Mouse (Mus musculus) MEL (cell line): ENCODE measurements around the gene Dnase1l2. TPM values are rescaled to one million over a fixed set of nuclear protein-coding genes. Genes with fewer than 3 reads are reported as not detected.

ENCODE experiments used
- DNase-seq: peaks from one replicate; pipeline ENCODE4 v3.0.0; 2011; ENCODE audit warnings: low read depth, low spot score
- H3K27ac ChIP-seq: 2 replicates; pipeline ENCODE4 v1.5.1; 2012; ENCODE audit warnings: low read depth, mild to moderate bottlenecking, control low read depth, low read length, moderate library complexity; ENCODE audit not compliant: control insufficient read depth
- H3K27me3 ChIP-seq, 2 experiments: fragments of 150-350 bp in 1 of 2; sonication (generic) in 1 of 2; 2 replicates each; pipeline ENCODE4 v1.6.1; 2012; ENCODE audit warnings: low read length in 2 of 2, mild to moderate bottlenecking in 2 of 2, improper control_type of control experiment in 1 of 2, moderate library complexity in 1 of 2; ENCODE audit not compliant: insufficient read depth in 2 of 2, control insufficient read depth in 1 of 2
- H3K36me3 ChIP-seq, 2 experiments: 2 replicates each; pipeline ENCODE4 v1.6.1; 2012 to 2014; ENCODE audit warnings: low read length in 2 of 2, improper control_type of control experiment in 1 of 2, inconsistent platforms in 1 of 2, mild to moderate bottlenecking in 1 of 2; ENCODE audit not compliant: insufficient read depth in 2 of 2, control insufficient read depth in 1 of 2
- H3K4me1 ChIP-seq, 2 experiments: fragments of 150-350 bp in 1 of 2; sonication (generic) in 1 of 2; 2 replicates each; pipeline ENCODE4 v1.6.1; 2012; ENCODE audit warnings: low read length in 2 of 2, improper control_type of control experiment in 1 of 2, mild to moderate bottlenecking in 1 of 2; ENCODE audit not compliant: insufficient read depth in 2 of 2, control insufficient read depth in 1 of 2
- H3K4me3 ChIP-seq, 2 experiments: fragments of 150-350 bp in 1 of 2; sonication (generic) in 1 of 2; 2 replicates each; pipeline ENCODE4 v1.5.1; 2012; ENCODE audit warnings: low read depth in 2 of 2, low read length in 2 of 2, mild to moderate bottlenecking in 2 of 2, moderate library complexity in 2 of 2, control low read depth in 1 of 2, improper control_type of control experiment in 1 of 2; ENCODE audit not compliant: control insufficient read depth in 1 of 2, insufficient read depth in 1 of 2
- H3K79me2 ChIP-seq: 2 replicates; pipeline ENCODE4 v1.6.1; 2012; ENCODE audit warnings: mild to moderate bottlenecking, low read length, moderate library complexity; ENCODE audit not compliant: control insufficient read depth, poor library complexity, insufficient read depth
- H3K9ac ChIP-seq: 2 replicates; pipeline ENCODE4 v1.6.1; 2012; ENCODE audit warnings: low read depth, mild to moderate bottlenecking, control low read depth, low read length, moderate library complexity; ENCODE audit not compliant: control insufficient read depth, poor library complexity, severe bottlenecking
- H3K9me3 ChIP-seq: fragments of 150-350 bp; sonication (generic); replicated peaks from 2 replicates; pipeline ENCODE4 v1.6.1; 2012; ENCODE audit warnings: mild to moderate bottlenecking, low read length, improper control_type of control experiment, moderate library complexity; ENCODE audit not compliant: insufficient read depth
- E2F4 ChIP-seq: IDR thresholded peaks from 2 replicates; pipeline ENCODE4 v1.6.1; 2011; ENCODE audit warnings: low read depth, low read length, improper control_type of control experiment, borderline replicate concordance
- EP300 ChIP-seq, 2 experiments: IDR thresholded peaks; 2 replicates each; pipeline ENCODE4 v1.6.1; 2011; ENCODE audit warnings: improper control_type of control experiment in 2 of 2, low read length in 2 of 2, low read depth in 1 of 2, mild to moderate bottlenecking in 1 of 2
- ETS1 ChIP-seq: IDR thresholded peaks from 2 replicates; pipeline ENCODE4 v1.6.1; 2012; ENCODE audit warnings: low read depth, mild to moderate bottlenecking, inconsistent platforms, low read length, improper control_type of control experiment, moderate library complexity
- GABPA ChIP-seq: IDR thresholded peaks from 2 replicates; pipeline ENCODE4 v1.6.1; 2012; ENCODE audit warnings: low read depth, mild to moderate bottlenecking, inconsistent platforms, low read length, improper control_type of control experiment, moderate library complexity
- MAFK ChIP-seq: IDR thresholded peaks from 2 replicates; pipeline ENCODE4 v1.6.1; 2011; ENCODE audit warnings: low read depth, mild to moderate bottlenecking, low read length, improper control_type of control experiment, borderline replicate concordance
- MEF2A ChIP-seq: IDR thresholded peaks from 2 replicates; pipeline ENCODE4 v1.6.1; 2014; ENCODE audit warnings: low read depth, mild to moderate bottlenecking, inconsistent platforms, low read length, improper control_type of control experiment; ENCODE audit not compliant: poor library complexity, insufficient replicate concordance, severe bottlenecking; ENCODE audit errors: extremely low read depth
- NELFE ChIP-seq: IDR thresholded peaks from 2 replicates; pipeline ENCODE4 v1.6.1; 2011; ENCODE audit warnings: low read depth, low read length, improper control_type of control experiment
- POLR2A ChIP-seq, 2 experiments: IDR thresholded peaks; 2 replicates each; pipeline ENCODE4 v1.6.1; 2011 to 2012; ENCODE audit warnings: low read length in 2 of 2, mild to moderate bottlenecking in 2 of 2, control low read depth in 1 of 2, improper control_type of control experiment in 1 of 2, low read depth in 1 of 2, moderate library complexity in 1 of 2; ENCODE audit not compliant: control insufficient read depth in 1 of 2, insufficient read depth in 1 of 2, poor library complexity in 1 of 2
- SMC3 ChIP-seq: IDR thresholded peaks from 2 replicates; pipeline ENCODE4 v1.6.1; 2011; ENCODE audit warnings: low read depth, low read length, improper control_type of control experiment
- ZMIZ1 ChIP-seq: IDR thresholded peaks from 2 replicates; pipeline ENCODE4 v1.6.1; 2012; ENCODE audit warnings: low read depth, mild to moderate bottlenecking, inconsistent platforms, low read length, improper control_type of control experiment, moderate library complexity
- ZNF384 ChIP-seq: IDR thresholded peaks from 2 replicates; pipeline ENCODE4 v1.6.1; 2012; ENCODE audit warnings: low read depth, mild to moderate bottlenecking, inconsistent platforms, low read length, improper control_type of control experiment
- polyA plus RNA-seq, 2 experiments: library from polyadenylated mRNA; stranded (reverse) in 1 of 2; unstranded in 1 of 2; fragments of >175 nt in 1 of 2; fragments of >200 nt in 1 of 2; gene quantifications; 2 replicates each; pipeline versions ENCODE4 v1.2.1 to v1.2.4; 2012; ENCODE audit warnings: low replicate concordance in 2 of 2, low read depth in 1 of 2; ENCODE audit not compliant: insufficient read length in 2 of 2, insufficient read depth in 1 of 2, missing spikeins in 1 of 2
- total RNA-seq: library from RNA; depleted of rRNA; stranded (reverse); fragments of 300-350 nt; gene quantifications from 2 replicates; pipeline ENCODE4 v1.2.3, GENCODE M21; 2012

The Dnase1l2 gene
- total and polyA plus RNA-seq, 3 experiments, result 0.62 to 1.8 TPM; not detected in 1

- TF ChIP-seq MAFK (no peak), ZNF384 (peak; percentile 51), POLR2A (IDR thresholded peaks at IDR 0.05; ENCODE audit: control insufficient read depth in 1 of 2, insufficient read depth in 1 of 2, low read depth in 1 of 2, low read length in 2 of 2, poor library complexity in 1 of 2) (no peak), SMC3 (no peak)
- Histone ChIP-seq H3K4me1 (no peaks in the 10 kb centered on the region; a peak in 1 of 4 replicates), H3K27me3 (peaks cover 5 to 23% of the 10 kb centered on the region in 2 experiments), H3K27ac (no peak overlapping the region), H3K9me3 (no peaks in the 10 kb centered on the region), H3K9ac (no peak overlapping the region), H3K79me2 (no peaks in the 10 kb centered on the region), H3K4me3 (no peak overlapping the region), H3K36me3 (no peaks in the 10 kb centered on the region)
- DNase-seq, result no peak
Observed at GRCm38 (mm10) chr17:24485090-24485860, 42.4 kb upstream of the Dnase1l2 start.

- Histone ChIP-seq H3K4me3 (no peak overlapping the region), H3K27ac (no peak overlapping the region), H3K4me1 (peaks cover 0 to 5% of the 10 kb centered on the region in 2 experiments; a peak in 3 of 4 replicates), H3K79me2 (no peaks in the 10 kb centered on the region; the same call in 1 of the 2 replicates), H3K27me3 (peaks cover 4 to 13% of the 10 kb centered on the region in 2 experiments), H3K36me3 (peaks cover 0 to 6% of the 10 kb centered on the region in 2 experiments; a peak in 1 of 4 replicates), H3K9ac (no peak overlapping the region), H3K9me3 (no peaks in the 10 kb centered on the region)
- no peak for DNase-seq
- TF ChIP-seq NELFE, result no peak
- TF ChIP-seq MAFK, result no peak
- no peak for TF ChIP-seq ETS1
- no peak for TF ChIP-seq E2F4
- no peak for TF ChIP-seq GABPA
Observed at GRCm38 (mm10) chr17:24483495-24483894, 40.6 kb upstream of the Dnase1l2 start.

DNA sequence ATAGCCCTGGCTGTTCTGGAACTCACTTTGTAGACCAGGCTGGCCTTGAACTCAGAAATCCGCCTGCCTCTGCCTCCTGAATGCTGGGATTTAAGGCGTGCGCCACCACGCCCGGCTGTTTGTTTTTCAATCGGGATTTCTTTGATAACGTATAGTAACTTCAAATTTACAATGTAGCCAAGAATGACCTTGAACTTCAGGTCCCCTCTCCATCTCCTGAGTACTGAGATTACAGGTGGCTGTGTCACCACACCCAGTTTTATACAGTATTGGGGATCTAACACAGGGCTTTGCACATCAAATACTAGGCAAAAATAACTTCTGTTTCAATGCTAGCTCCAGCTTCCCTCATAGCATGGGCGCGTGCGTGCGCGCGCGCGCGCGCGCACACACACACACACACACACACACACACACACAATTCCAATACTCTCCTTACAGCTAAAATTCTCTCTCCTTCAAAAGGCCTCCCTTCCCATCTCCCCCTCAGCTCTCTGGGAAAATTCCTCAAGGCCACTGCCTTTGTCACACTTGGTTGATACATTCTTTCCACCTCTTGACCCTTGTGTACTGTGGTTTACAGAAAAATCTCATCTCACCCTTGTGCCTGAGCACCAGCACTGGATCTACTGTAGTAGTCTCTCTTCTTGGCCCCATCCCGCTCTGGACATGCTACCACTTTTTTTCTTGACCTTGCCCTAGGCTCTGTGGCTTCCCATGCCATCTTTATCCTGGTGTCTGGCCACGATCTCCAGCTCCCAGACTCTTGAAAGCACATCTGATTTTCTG lies 38.3 kb upstream of the Dnase1l2 start:
- no peak overlapping the region for H3K27ac ChIP-seq
- H3K79me2 ChIP-seq, result peaks cover 7% of the 10 kb centered on the region
- H3K9me3 ChIP-seq, result no peaks in the 10 kb centered on the region
- H3K36me3 ChIP-seq, result peaks cover 0 to 8% of the 10 kb centered on the region in 2 experiments; a peak in 2 of 4 replicates
- peaks cover 0 to 13% of the 10 kb centered on the region in 2 experiments; a peak in 3 of 4 replicates for H3K4me1 ChIP-seq
- no peaks in the 10 kb centered on the region; a peak in 1 of 4 replicates for H3K27me3 ChIP-seq
- H3K4me3 ChIP-seq, result no peak overlapping the region
- TF ChIP-seq EP300 (IDR thresholded peaks at IDR 0.05; ENCODE audit: low read depth in 1 of 2, low read length in 2 of 2) (no peak), ZNF384 (no peak), MEF2A (no peak), ZMIZ1 (no peak)
- DNase-seq, result no peak
- H3K9ac ChIP-seq, result no peak overlapping the region
